Mouse (Mus musculus) heart, postnatal 0 days (tissue): ENCODE measurements around the gene Lss.
A peak's percentile ranks its signal among the peaks of the same experiment; 100 is the strongest.

ENCODE experiments used
- CTCF ChIP-seq: IDR thresholded peaks from 2 replicates; pipeline ENCODE4 v1.5.1; 2016; ENCODE audit warnings: antibody characterized with exemption, control low read depth, low read depth
- EP300 ChIP-seq: IDR thresholded peaks from 2 replicates; pipeline ENCODE4 v1.6.1; 2016; ENCODE audit warnings: antibody characterized with exemption, low read depth

- TF ChIP-seq EP300 (peak; percentile 73; the same call in 1 of the 2 replicates), CTCF (no peak)
These were observed 71.3 kb downstream of the Lss start for GRCm38 (mm10) chr10:76602690-76603089.
